Mouse (Mus musculus): Measurements from ENCODE around the gene Accsl.

Accsl gene

DNA sequence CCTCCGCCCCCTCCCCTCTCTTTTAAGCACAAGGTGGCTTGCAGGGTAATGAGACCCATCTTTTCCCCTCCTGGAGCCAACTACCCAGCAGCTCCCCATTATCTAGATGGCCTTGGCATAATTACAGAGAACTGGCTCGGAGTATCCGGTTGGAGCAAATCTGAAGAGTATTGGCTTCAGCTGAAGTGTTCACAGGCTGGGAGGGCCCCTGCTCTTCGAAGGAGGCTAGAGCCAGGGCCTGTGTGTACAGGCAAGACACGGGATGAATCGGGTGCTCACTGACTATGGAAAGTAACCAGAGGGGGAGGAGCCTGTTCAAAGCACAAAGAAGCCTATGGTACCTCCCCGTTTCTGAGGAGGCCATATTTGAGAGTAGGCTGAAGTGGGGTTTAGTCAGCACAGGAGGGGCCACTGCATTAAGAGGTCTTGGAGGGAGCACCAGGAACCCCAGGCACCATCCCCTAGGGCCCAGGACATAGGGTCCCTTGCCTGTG is at the start of gene Accsl:
Gene Accsl (minus strand): TSS at position 51 of the 494 bp plus-strand sequence.
- DNase-seq, result no peak

DNA sequence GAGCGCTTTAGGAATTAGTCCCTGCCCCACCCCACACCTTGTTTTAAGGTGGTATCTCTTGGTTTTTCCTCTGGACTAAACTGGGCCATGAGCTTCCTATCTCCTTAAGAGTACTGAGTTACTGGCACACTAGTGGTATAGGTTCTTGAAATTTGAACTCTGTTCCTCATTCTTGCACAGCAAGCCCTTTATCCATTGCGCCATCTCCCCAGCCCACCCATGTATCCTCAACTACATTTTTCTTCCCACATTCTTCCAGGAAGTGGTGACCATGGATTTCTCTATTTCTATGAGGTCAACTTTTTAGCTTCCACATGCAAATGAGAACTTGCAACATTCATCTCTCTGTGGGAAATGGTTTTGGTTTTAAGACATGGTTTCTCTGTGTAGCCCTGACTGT is 44.6 kb upstream of the Accsl start:
- DNase-seq, result no peak

DNA sequence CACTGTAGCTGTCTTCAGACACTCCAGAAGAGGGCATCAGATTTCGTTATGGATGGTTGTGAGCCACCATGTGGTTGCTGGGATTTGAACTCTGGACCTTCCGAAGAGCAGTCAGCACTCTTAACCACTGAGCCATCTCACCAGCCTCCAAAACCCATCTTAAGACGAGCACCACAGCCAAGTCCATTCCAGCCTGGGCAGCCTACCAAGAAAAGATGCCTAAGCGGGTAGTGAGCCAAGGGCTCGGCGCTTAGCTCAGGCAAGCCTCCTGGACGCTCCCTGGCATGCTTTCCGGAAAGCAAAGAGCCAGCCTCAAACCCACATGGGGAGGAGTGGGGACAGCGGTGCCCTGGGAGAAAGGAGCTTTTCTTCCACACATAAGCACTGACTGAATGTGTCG is 43.0 kb upstream of the Accsl start:
- DNase-seq, result peak; percentile 35

DNA sequence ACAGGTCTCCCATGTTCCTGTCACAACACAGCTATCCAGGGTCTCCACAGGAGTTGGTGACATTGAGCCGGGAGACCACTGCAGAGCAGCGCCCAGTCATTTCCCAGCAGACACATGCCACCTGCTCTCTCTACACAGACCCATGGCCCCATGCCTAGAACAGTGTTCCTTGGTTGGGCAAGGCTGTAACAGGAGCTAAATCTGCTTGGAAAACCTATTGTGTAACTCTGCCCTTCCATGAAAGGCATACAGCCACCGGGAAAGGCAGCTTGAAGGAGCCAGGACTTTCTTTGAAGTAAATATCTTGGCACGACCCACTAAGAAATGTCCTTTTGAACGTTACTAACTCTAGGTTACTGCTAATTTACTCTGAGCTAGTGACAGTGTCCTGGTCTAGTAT is 40.8 kb upstream of the Accsl start:
- DNase-seq, result no peak

DNA sequence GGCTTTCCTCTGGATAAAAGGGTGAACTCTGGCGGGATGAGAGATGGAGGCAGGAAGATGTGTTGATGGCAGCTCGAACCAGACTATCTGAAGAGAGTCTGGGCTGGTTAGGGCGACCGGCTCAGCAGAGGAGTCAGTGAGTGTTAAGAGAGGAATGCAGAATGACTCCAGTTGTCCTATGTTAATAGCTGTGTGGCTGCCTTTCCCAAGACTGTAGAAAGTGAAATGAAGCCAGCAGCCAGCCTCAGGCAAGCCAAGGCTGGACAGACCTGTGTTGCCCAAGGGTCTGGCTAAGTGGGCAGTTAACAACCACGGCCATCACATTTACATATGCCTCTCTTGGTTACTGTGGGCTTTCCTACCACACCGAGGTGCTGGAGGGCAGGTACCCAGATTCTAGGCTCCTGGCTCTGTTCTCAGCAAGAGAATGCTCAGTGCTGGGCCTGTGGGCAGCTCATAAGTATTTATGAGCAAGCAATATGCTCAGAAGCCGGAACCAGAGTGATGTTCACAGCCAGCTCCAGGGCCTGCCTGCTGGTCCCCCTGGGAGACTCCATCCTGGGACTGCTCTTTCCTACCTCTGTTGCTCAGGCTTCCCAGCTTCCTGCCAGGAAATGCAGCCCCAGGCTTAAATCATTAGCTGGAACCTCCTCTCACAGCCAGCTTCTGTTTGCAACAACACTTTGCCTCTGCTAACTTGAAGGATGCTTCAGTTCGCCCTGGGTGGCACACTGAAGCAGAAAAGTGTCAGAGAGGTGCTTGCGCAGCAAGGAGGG is 38.8 kb upstream of the Accsl start:
- peak; percentile 27 for DNase-seq

DNA sequence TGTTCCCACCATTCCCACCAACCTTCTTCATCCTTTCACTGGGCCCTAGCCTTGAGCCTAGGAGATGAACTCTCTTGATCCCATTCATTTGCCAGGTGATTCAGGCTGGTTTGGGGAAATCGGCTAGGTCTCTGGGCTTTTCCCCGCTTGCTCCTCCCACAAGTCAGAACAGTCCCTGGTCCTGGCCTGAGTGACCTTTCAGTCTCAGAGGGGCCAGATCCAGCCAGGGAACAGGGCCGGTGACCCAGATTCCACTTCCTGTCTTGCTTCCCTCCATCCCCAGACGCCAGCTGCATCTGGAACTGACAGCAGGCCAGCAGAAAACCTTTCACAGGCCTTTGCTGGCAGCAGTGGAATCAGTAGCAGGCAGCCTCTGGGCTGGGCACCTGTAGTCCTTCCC is 37.4 kb upstream of the Accsl start:
- no peak for DNase-seq

DNA sequence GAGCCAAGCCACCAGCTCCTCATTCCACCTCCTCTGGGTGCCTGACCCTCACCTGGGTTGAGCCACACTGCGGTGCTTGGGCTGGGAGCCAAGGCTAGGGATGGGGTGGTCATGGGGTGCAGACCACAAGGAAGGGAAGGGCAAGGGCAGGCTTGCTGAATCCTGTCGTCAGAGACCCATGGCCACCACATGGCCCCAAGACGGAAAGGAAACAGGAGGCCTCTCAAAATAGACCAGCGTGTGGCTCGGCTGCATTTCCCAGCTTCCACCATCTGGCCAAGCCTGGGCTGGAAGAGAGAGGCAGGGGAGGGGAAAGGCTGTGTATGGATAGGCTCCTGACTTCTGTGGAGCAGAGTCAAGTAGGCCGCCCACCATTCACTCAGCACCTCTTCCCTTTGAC is 34.5 kb upstream of the Accsl start:
- peak; percentile 79 for DNase-seq

DNA sequence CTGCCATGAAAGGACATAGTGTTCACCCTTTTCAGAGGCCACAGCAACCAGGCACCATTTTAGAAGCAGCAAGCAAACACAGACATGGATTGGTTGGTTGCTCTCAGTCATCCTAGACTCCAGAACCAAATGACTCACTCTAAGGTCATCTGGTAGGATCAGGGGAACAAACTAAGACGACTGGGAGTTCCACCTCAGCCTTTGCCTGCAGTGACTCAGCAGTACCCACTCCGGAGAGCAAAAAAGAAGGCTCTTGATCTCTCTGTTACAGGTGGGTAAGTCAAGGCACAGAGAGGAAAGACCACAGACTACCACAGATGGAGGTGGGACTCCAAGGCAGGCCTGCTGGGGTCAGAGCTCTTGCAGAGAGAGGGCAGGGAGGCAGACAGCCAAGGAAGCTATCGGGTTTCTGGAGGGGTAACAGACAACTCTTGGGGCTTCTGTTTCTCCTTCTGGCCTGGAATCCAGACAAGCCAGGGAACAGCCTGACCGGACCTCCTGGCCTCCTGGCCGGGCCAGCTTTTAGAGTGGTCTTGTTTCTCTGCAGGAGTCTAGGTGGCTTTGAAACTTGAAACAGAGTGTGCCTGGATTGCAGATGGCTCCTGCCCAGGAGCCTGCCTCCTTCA is 33.8 kb upstream of the Accsl start:
- no peak for DNase-seq

DNA sequence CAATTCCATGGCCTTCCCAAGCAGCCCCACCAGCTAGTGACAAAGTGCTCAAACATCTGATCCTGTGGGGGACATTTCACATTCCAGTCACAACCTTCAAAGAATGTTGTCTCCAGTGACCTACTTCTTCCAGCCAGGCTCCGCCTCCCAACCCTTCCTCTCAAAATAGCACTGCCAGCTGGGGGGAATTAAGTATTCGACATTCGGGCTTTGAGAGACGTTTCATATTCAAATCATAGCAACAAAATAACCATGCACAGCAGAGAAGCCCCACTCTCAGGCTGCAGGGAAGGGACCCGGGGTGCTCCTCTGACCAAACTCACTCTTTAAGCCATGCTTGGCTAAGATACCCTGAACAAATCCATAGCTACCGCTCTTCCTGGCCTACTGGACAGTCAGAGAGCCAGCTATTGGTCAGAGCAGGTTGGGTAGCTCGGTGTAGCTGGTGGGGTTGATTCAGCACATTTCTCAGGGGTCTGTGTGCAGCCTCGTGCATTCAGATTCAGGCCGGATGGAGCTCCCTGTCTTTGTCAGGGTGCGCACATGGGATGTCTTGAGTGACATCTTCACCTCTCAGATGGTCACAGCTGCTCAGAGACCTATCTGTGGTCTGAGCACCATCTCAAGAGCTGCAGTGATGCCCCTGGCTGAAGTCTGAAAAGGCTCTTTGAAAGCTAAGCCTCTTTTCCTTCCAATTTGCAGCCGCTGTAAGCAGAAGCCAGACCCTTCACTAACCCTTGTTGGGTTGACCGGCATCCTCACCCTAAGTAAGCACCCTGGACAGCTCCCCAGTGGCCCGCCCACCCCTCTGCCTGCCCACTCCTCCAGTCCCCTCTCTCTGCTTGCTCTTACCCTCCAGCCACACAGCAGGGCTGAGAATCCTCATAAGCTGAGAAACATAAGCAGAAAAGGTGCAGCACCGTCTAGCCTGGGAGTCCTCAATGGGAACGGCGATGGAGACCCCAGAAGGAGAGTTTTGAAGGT is 30.7 kb upstream of the Accsl start:
- peak; percentile 44 for DNase-seq

DNA sequence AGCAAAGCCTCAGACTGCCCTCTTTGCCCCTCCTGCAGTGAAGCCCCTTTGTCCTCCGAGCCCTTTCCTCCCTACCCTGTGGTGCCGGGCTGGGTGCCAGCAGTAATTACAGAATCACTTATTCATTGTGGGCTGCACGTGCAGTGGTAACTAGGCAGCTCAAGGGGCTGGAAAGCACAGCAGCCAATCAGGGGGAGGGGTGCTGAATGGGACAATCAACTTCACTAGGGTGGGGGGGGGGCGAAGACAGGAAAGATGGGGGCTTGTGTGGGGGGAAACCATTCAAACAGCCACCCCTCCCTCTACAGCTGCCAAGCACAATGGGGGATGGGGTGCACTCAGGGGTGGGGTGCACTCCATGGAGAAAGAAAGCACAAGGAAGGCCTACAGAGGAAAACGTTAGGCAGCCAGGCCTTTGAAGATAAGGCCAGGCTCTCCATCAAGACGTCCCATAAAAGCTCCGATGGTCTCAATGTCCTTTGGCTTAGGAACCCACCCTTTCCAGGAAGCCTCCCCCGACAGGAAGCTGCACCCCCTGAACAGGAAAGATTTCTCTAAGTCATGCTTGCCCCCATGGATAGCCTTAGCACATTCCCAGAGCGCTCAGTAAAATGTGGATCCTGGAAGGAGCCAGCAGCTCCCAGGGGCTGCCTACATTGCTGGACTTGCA is 22.8 kb upstream of the Accsl start:
- DNase-seq, result peak; percentile 69

DNA sequence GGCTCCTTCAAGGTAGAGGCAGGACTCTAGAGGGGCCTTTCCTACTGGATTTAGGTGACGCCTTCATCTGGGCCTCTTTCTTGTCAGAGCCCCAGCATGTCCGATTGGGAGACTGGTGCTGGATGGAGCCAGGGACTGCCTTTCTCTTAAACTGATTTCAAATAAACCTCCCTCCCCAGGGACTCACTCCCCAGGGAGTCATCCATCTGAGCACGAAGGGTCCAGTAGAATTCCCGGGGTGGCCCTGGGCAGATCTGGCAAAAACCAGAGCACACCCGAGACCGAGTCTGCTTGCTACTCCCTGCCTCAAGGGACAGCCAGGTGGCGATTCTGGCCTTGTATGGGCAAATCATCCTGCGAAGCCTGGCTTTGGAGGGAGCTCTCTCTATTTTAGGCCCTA is 21.2 kb upstream of the Accsl start:
- DNase-seq, result no peak

DNA sequence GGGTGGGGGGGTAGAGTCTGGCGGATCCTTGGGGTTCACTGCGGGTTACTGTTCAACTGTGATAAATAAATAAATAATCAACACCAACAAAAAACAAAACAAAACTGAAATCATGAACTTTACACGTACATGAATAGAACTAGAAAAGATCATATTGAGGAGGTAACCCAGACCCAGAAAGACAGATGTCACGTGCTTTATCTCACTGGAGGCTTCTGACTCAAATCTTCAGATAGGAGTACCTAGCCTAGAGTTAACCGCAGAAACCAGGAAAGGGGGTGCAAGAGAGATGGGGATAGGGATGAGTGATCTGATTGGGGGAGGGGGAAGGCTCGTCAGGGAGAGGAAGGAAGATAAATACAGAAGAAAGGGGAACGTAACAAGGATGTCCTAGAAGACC is 20.1 kb upstream of the Accsl start:
- DNase-seq, result no peak

DNA sequence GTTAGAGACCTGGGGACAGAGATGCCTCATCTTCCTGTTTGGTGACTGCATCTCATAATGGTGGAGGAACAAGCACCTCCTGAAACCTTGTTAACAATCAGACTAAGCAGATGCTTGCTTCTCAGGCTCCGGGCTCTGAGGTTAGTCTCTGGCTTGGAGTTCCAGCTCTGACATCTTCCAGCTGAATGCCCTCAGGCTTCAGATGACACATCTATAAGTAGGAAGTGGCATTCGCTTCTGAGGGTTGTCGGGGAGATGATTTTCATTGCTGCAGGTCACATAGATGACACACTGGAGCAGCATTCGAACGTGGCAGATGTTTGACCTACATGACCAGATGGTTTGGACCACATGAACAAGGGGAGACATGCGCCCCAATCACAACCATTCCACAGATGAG is 19.4 kb upstream of the Accsl start:
- DNase-seq, result no peak

DNA sequence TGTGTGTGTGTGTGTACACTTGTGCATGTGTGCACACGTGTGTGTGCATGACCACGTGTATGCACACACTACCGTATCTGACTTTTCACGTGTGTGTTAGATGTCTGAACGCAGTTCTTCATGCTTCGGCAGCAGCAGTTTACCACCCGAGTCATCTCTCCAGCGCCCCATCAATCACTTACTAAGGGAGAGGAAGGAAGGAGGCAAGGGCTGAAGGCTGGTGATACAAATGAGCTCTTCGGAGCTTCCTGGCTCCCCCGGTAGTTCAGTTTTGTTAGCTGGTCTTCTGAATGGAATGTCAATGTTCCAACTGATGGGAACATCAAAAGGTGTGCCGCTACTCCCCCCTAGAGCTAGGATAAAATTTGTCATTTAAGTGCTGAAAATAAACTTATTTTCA is 18.3 kb upstream of the Accsl start:
- DNase-seq, result no peak

DNA sequence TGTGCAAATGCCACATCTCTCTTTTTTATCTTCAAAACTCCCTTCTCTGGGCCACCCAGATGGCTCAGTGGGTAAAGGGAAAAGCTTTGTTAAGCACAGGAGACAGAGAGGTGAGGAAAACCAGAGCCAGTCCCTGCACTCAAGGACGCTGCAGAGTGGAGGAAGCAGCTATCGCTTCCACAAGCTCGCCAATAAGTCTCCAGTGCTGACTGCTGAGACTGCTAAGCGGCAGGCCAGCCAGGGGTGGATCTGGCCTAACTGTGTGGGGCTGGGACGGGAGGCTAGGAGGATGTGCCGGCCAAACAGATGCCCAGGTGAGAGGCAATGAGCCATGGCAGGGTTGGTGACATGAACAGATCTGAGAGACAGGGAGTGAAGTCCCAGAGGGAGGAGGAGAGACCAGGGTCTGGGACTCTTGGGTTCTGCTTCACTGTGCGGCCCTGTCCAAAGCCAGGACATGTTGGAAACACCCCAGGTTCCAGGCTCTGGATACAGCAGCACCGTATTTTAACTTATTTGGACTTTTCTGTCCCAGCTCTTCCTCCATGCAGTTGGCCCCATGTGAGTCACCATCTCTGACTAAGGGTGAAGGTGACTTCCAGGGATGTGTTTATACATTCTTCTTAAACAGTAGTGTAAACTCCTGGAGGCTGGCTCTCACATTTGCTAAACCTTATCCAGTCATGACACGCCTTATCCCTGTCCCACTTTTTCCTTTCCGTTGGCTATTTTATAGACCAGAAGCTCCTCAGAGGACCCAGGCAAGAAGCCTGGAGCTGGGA is 17.2 kb upstream of the Accsl start:
- DNase-seq, result no peak

DNA sequence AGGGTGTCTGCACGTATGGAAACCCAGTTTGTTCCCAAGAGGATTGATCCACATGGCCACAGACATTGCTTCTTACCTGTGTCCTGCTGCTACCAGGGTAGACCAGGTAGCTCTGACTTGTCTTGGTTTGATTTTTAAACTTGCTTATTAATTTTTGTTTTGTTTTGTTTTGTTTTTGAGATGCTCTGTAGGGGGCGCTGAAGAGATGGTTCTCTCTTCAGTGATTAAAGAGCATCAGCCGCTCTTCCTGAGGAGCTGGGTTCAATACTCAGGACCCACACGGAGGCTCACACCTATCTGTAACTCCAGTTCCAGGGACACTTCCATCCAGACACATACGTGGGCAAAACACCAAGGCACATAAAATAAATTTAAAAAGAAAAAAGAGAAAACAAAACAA is 14.1 kb upstream of the Accsl start:
- DNase-seq, result no peak

DNA sequence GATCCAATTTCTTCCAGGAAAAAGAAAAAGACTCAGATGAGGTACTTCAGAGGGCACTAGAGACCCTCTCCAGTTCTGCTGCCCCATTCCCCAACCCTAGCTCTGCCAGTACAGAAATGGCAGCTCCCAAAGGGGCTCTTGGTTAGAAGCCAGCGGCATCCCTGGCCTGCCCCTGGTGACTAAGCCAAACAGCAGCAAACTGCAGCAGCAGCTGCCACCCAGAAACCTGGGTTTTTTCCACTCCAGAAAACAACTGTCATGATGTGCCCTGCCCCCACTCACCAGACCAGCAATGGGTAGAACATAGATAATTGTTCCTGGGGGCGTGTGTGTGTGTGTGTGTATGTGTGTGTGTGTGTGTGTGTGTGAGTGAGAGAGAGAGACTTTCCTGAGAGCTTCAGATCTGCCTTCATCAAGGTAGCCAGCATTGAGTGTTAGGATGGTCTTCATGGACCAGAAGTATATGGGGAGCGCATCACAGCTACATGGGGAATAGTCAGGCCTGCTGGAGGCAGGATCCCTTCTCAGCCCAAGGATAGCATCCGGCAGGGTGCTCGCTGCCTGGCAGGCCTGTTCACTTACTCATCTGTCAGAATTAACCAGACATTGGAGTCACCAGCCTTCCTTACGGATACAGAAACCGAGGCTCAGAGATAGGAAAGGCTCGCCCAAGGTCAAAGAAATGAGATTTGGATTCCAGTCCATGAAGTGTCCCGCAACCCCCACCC is 12.8 kb upstream of the Accsl start:
- DNase-seq, result no peak

DNA sequence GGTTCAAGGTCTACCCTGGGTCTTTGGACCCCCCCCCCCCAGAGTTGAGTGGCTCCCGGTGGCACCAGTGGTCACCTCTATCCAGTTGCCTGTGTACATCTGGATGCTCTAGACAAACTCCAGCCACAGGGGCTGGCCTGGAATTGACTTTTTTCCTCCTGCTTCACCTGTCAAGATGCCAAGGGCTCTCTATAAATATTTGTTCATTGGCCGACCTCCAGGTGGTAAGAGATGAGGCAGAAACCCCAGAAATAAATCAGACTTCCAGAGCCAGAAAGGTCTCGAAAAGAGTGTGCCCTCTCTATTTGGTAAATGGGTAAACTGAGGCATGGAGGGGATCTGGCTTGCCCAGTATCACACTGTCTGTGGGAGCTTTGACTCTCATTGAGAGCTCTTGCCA is 12.0 kb upstream of the Accsl start:
- DNase-seq, result no peak

DNA sequence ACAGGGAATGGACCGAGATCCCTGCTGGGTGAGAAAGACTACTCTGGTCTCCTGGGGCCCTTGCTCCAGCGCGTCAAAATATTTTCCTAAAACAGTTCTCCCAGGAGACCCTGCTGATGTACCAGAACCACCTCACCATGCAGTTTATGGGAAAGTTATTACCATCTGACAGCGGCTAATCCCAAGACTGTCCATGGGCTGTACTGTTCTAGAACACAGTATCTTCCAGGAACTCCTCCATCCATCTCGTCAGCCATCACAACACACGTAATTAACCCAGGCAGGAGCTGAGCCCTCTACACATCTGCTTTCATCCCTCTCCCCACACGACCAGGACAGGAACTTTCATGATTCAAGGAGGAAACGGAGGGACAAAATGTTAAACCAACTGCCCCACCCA is 11.5 kb upstream of the Accsl start:
- DNase-seq, result no peak

DNA sequence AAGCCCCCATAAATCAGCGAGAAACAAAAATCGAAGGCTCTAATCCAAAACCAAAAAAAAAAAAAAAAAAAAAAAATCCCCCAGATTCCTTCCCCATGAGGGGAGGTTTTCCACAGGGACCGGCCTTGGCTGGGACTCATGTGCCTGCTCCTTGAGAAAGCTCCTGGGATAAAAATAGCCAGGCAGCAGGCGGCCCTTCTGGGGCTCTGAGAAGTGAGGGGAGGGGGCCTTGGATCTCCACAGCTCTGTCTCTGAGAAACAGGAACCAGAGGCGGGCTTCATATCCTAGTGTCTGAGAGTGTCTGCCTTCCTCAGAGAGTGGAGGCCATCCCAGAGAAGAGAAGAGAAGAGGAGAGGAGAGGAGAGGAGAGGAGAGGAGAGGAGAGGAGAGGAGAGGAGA is 8.0 kb upstream of the Accsl start:
- DNase-seq, result no peak

DNA sequence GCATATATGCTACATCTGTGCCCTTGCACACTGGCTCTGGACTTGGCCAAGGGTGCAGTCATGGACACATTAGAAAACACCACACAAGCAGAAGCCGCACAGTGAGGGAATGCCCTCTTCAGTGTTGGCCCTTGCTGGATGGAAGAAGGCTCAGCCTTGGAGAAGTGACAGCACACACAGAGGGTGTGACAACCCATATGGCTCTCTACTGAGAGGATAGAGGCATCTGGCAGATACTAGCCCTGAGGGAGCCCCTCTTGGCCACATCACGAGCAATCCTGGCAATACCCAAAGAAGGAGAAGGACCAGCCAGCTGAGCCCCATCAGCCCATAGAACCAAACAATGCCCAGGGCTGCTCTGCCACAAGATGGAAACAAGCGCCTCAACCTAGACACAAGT is 5.6 kb upstream of the Accsl start:
- no peak for DNase-seq

DNA sequence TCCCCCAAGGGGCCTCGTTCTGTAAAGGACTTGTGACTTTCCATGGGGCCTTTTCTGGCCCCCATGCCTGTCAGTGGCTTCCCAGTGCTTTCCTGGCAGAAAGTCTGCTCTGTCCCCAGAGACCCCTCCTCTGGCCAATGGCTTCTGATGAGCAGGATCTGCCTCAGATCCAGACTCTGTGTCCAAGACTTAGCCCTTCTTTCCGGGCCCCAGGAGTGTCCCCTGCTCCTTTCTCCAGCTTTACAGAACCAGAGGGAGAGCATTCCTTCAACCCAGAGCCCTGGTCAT is 5.2 kb upstream of the Accsl start:
- DNase-seq, result no peak
